In the genomic region with DNA sequence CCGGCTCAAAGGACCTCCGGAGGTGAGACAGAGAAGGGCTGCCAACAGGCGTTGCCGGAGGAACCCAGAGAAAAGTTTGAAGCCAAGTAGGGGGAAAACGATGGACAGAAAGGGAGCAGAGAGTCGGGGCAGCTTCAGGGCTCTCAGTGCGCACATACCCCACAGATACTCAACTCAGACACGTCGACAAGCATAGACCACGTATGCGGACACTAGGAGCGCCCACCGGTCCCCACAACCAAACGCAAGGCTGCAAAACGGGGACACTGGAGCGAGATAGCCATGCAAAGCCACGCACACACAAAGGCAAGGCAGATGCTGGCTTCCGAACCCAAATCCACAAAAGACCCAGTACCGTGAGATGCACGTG, we compare ENCODE assay signal across 9 mouse cellular contexts. TPM values are rescaled to one million over a fixed set of nuclear protein-coding genes. Genes with fewer than 3 reads are reported as not detected.
DNase-seq lines count a peak whose midpoint lies in the region; ATAC-seq and TF ChIP-seq lines count a peak whose summit lies in the region.
"Had no signal": no experiment of that assay in that cellular context is flagged by ENCODE, and none has a peak within 500 bp of the region (broad histone marks: within the 10 kb centered on the region; RNA-seq: fewer than 3 reads in every experiment).

No protein-coding gene starts in this region.

- H3K79me3 ChIP-seq in C2C12 (ENCODE audit: low read depth), result peaks cover 35% of the 10 kb centered on the region

- no peaks in the 10 kb centered on the region for H3K36me3 ChIP-seq in heart, adult 2 months (ENCODE audit: control insufficient read depth, insufficient read depth, low read length)
- H3K36me3 ChIP-seq in C2C12 (ENCODE audit: control insufficient read depth, insufficient read depth), result peaks cover 13% of the 10 kb centered on the region
- no peaks in the 10 kb centered on the region for H3K36me3 ChIP-seq in forebrain, embryonic 15.5 days
- no peaks in the 10 kb centered on the region for H3K36me3 ChIP-seq in liver, embryonic 15.5 days (replicated peaks)

- H3K27ac ChIP-seq in heart, adult 2 months, result peak overlapping the region; percentile 75
- H3K27ac ChIP-seq in forebrain, embryonic 15.5 days (replicated peaks), result peak overlapping the region; percentile 90
- H3K27ac ChIP-seq in liver, embryonic 15.5 days (replicated peaks), result peak overlapping the region; percentile 51; the same call in 1 of the 2 replicates

- H3K9ac ChIP-seq in heart, adult 2 months (ENCODE audit: low read depth, low read length), result peak overlapping the region; percentile 63
- H3K9ac ChIP-seq in forebrain, embryonic 15.5 days (replicated peaks), result peak overlapping the region; percentile 67
- H3K9ac ChIP-seq in liver, embryonic 15.5 days, result peak overlapping the region; percentile 37; the same call in 1 of the 2 replicates

- TF ChIP-seq EP300 in heart, adult 2 months (IDR thresholded peaks at IDR 0.05; ENCODE audit: insufficient read depth, low read depth, low read length), result no peak

- intact Hi-C loops in heart, adult 2 months (cut with DNase I), result no loop called here
- intact Hi-C loops in heart, postnatal 14 days (cut with DNase I), result no loop called here

- no peak for TF ChIP-seq CTCF in heart, adult 2 months (IDR thresholded peaks at IDR 0.05)
- TF ChIP-seq CTCF in C2C12 (IDR thresholded peaks at IDR 0.05; ENCODE audit: control insufficient read depth, insufficient read depth, insufficient read length), result no peak

- peaks cover 6% of the 10 kb centered on the region; the same call in 1 of the 2 replicates for H3K4me1 ChIP-seq in heart, adult 2 months (ENCODE audit: control insufficient read depth, insufficient read depth, low read length)
- H3K4me1 ChIP-seq in forebrain, embryonic 15.5 days, result peaks cover 28% of the 10 kb centered on the region
- H3K4me1 ChIP-seq in liver, embryonic 15.5 days (replicated peaks), result peaks cover 23% of the 10 kb centered on the region

- no peaks in the 10 kb centered on the region for H3K79me2 ChIP-seq in heart, adult 2 months (replicated peaks; ENCODE audit: control insufficient read depth, insufficient read depth, low read length)
- peaks cover 54% of the 10 kb centered on the region for H3K79me2 ChIP-seq in C2C12 (ENCODE audit: control insufficient read depth, insufficient read depth)

- ATAC-seq in forebrain, embryonic 15.5 days (replicated peaks), result peak; percentile 44
- no peak for ATAC-seq in liver, embryonic 15.5 days (ENCODE audit: insufficient read depth)

- H3K27me3 ChIP-seq in heart, adult 2 months (ENCODE audit: control insufficient read depth, insufficient read depth, low read length), result no peaks in the 10 kb centered on the region
- no peaks in the 10 kb centered on the region for H3K27me3 ChIP-seq in C2C12 (ENCODE audit: control insufficient read depth, insufficient read depth, insufficient read length)
- H3K27me3 ChIP-seq in forebrain, embryonic 15.5 days, result no peaks in the 10 kb centered on the region
- peaks cover 64% of the 10 kb centered on the region for H3K27me3 ChIP-seq in liver, embryonic 15.5 days

- peak overlapping the region; percentile 88 for H3K4me3 ChIP-seq in heart, adult 2 months
- H3K4me3 ChIP-seq in C2C12 (ENCODE audit: insufficient read depth, poor library complexity, severe bottlenecking), result peak overlapping the region; percentile 60
- peak overlapping the region; percentile 93 for H3K4me3 ChIP-seq in forebrain, embryonic 15.5 days
- H3K4me3 ChIP-seq in liver, embryonic 15.5 days (replicated peaks), result peak overlapping the region; percentile 57

- under 1% methylated on average over 20 of the region's 20 CpGs for WGBS in heart, adult 2 months
- under 1% methylated on average over 20 of the region's 20 CpGs for WGBS in forebrain, embryonic 15.5 days
- under 1% methylated on average over 20 of the region's 20 CpGs for WGBS in liver, embryonic 15.5 days (ENCODE audit: insufficient replicate concordance)

- no peak for TF ChIP-seq POLR2A in heart, adult 2 months (IDR thresholded peaks at IDR 0.05; ENCODE audit: insufficient read depth, low read depth, low read length)

- peak overlapping the region; percentile 66 for H3ac ChIP-seq in C2C12 (ENCODE audit: control insufficient read depth, insufficient read length, low read depth)

- H3K9me3 ChIP-seq in forebrain, embryonic 15.5 days, result no peaks in the 10 kb centered on the region
- no peaks in the 10 kb centered on the region for H3K9me3 ChIP-seq in liver, embryonic 15.5 days (replicated peaks)

- peak overlapping the region; percentile 78 for H3K4me2 ChIP-seq in forebrain, embryonic 15.5 days (replicated peaks)
- H3K4me2 ChIP-seq in liver, embryonic 15.5 days, result peak overlapping the region; percentile 66

- DNase-seq in heart, adult 2 months, result no peak
- no peak for DNase-seq in heart, postnatal 14 days
- no peak for DNase-seq in adrenal gland, postnatal 10 days
- no peak for DNase-seq in cerebellum, postnatal 4 days (ENCODE audit: low spot score in 2 of 2)
- no peak for DNase-seq in layer of hippocampus, postnatal 25 days (ENCODE audit: extremely low spot score in 1 of 2, low spot score in 1 of 2)

TF ChIP-seq in C2C12, 6 proteins besides CTCF, POLR2A, EP300 and RAD21:
- TF ChIP-seq FOSL1 (IDR thresholded peaks at IDR 0.05; ENCODE audit: insufficient read depth, low read length, poor library complexity, severe bottlenecking) (no peak), MYOD1 (IDR thresholded peaks at IDR 0.05; ENCODE audit: control insufficient read depth, insufficient read length, low read depth) (no peak), MAX (IDR thresholded peaks at IDR 0.05) (no peak), CEBPB (IDR thresholded peaks at IDR 0.05; ENCODE audit: low read depth) (no peak), MYOG (IDR thresholded peaks at IDR 0.05; ENCODE audit: control insufficient read depth, extremely low read depth, insufficient read length) (no peak), USF1 (IDR thresholded peaks at IDR 0.05; ENCODE audit: low read depth) (no peak)

RNA-seq across cellular contexts. Expression of a gene that starts 0.5 kb away (rescaled TPM):
- 1 to 10 TPM; 2.2 to 2.5 TPM for total RNA-seq in heart, adult 2 months (2021)
- 4.9 and 5.9 TPM in 2 replicates for polyA plus RNA-seq in heart, adult 2 months (2012; rRNA removed)
- 1 to 10 TPM; 4.0 to 4.4 TPM for total RNA-seq in heart, postnatal 14 days (2021)
- 9.6 TPM for polyA plus RNA-seq in C2C12 (2012; fragmentation: generic; extraction: Trizol)
- 7.9 and 8.6 TPM in 2 replicates for polyA plus RNA-seq in forebrain, embryonic 15.5 days (2015; fragmentation: Nextera tagmentation; extraction: Ambion mirVana)
- 1.3 and 1.6 TPM in 2 replicates for polyA plus RNA-seq in liver, embryonic 15.5 days (2015; fragmentation: Nextera tagmentation; extraction: Ambion mirVana)
- total RNA-seq in adrenal gland, postnatal 10 days (2021), result 1 to 10 TPM; 7.0 to 7.2 TPM
- 1 to 10 TPM; 2.3 to 2.6 TPM for total RNA-seq in layer of hippocampus, postnatal 25 days (2021)
- total RNA-seq: neutrophil, adult 5-6 weeks had no signal

RNA-seq across cellular contexts. Expression of a gene that starts 39.6 kb away (rescaled TPM):
- total RNA-seq in heart, adult 2 months (2021), result 10 to 100 TPM; 11.0 to 13.2 TPM
- 5.5 and 8.7 TPM in 2 replicates for polyA plus RNA-seq in heart, adult 2 months (2012; rRNA removed)
- 10 to 100 TPM in 1 of 2 experiments, 1 to 10 TPM in 1; 9.9 to 11.3 TPM for total RNA-seq in heart, postnatal 14 days (2021)
- 7.6 TPM for polyA plus RNA-seq in C2C12 (2012; fragmentation: generic; extraction: Trizol)
- polyA plus RNA-seq in forebrain, embryonic 15.5 days (2015; fragmentation: Nextera tagmentation; extraction: Ambion mirVana), result 9.1 and 10.8 TPM in 2 replicates
- 25.0 and 26.9 TPM in 2 replicates for polyA plus RNA-seq in liver, embryonic 15.5 days (2015; fragmentation: Nextera tagmentation; extraction: Ambion mirVana)
- 10 to 100 TPM; 18.4 to 20.7 TPM for total RNA-seq in adrenal gland, postnatal 10 days (2021)
- total RNA-seq in layer of hippocampus, postnatal 25 days (2021), result 10 to 100 TPM; 17.9 to 20.8 TPM
